Mouse (Mus musculus) heart, adult 18-20 months (tissue): Measurements from ENCODE around the gene Myo10. TPM values are rescaled to one million over a fixed set of nuclear protein-coding genes. Genes with fewer than 3 reads are reported as not detected.

Experiments used
- DNase-seq, 2 experiments: peaks; one replicate each; pipeline ENCODE4 v3.0.0; 2021 to 2022; ENCODE audit warnings: mixed read lengths in 1 of 2
- total RNA-seq, 2 experiments: library from RNA; stranded (reverse); gene quantifications; 2 replicates each; pipeline ENCODE4 v1.2.3; 2021

The Myo10 gene
- total RNA-seq, 2 experiments from 2014 or later, result 56.9 to 65.1 TPM

DNA sequence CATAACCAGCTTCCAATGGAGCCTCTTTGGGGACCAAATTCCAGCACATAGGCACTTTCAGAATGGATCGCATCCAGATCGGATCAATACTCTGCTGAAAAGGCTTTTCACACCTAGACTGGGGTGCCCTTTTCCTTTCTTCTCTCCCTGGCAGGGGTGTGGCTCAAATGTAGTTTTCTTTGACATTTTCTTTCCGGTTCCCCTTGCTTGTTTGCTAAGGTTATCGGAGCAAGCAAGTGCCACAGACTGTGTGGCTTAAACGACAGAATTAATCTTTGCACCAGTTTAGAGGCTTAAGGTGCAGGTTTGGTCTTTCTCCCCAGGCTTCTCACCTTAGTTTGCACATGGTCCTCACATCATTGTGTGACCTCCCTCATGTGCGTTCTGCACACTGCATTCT is 11.1 kb upstream of the Myo10 start:
- DNase-seq, result no peak

DNA sequence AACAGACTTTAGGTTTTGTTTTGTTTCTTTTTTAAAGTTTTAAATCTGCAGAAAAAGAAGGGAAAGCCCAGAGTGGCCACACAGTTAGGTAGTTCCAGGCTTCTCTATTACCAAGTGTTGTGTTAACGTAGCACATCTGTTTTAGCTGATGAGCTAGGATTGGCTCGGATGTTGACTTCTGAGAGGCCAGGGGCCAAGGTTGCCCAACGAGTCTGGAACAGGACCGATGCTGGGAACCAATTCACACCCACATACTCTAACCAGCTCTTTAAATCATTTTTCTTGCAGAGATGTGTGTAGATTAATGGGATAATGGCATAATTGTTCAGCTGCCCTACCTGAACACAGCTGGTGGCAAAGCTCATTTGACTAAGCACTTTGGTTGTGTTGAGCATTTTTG is 1.8 kb upstream of the Myo10 start:
- DNase-seq, result no peak

DNA sequence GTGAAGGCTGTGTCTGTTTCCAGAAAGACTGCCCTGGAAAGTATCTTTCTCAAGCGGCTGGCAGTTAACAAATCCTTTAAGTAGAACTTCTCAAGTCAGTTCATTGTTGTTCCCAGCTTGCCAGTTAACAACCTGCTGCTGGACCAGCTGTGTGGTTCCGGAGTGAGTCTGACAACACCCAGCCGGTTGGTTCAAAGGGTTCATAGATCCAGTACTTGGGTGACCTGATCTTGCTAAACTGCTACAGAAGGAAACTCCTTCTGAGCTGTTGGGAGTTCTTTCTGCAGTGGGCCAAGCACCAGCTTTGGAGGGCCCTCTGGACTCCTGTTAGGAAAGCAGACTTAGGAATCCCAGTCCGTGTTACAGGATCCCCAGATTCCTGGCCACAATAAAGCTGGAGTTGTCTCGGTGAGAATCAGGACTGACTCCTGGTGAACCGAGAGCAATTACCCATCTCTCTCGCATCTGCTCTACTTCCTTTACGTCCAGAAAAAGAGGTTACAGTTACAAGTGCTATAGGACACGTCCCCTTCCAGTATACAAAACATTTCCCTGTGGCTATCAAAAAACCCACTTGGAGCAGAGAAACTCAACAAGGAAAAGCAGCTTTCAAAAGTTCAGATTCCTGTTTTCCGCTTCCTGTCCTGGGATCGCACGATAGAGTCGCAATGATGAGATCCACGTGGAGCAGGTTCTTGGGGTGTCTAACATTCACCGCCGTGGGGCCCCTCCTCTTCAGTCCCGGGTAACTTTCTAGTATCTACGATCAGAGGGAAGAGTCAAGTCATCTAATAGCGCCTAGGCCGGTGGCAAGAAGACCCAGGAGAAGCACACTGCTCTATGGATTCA is 750 bp upstream of the Myo10 start:
- DNase-seq, result peak in 1 of 2 experiments; percentile 33

DNA sequence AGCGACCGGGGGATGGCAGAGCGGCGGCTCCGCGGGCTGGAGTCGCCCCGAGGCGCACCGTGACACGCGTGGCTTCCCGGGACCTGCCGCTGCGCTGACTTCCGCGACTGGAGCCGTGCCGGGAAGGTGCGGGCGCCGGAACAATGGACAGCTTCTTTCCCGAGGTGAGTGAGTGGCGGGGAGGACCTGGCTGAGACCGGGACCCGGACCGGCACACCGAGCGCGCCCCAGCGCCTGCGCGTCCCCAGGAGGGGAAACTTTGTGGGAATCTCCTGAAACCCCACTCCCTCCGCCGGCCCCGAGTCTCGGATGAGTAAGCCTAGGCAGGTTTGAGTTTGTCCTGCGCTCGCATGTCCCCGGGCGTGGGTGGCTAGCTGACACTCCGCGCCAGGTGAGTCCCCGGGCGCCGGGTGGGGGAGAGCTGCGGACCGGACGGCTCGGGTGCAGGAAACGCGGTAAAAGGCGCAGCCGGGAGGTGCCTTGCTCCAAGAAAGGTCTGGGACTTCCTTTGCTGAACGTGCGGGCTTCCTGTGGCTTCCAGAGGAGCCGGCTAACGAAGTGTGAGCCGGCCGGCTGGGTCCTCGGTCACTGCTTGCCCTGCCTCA is 644 bp downstream of the Myo10 start:
- peak; percentile 62 to 72 for DNase-seq

DNA sequence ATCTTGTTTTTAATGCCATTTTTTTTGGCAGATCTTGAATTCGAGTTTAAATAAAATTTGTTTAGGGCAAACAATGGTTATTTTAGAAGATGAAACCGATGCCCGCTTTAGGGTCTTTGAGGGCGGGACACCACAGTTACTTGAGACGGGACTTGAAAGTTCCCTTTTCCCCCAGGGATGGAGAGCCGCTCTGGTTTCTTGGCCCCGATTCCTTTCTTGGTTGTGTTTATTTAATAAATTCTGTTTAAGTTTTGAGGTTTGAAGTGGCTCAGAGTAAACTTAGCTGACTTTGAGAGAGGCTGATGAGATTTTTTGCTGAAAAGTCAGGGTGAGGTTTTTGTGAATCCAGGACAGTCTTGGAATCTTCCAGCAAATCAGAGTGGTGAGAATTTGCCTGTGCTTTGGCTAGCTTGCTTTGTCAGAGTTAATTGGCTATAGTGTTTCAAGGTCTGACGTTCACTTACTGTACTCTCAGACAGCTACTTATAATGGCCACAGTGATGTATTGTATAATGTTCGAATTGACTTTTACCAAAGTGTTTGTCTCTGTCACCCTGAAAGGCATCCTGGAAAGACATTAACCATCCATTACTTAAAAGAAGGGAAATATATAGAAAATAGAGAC is 1.3 kb downstream of the Myo10 start:
- DNase-seq, result peak in 1 of 2 experiments; percentile 43

DNA sequence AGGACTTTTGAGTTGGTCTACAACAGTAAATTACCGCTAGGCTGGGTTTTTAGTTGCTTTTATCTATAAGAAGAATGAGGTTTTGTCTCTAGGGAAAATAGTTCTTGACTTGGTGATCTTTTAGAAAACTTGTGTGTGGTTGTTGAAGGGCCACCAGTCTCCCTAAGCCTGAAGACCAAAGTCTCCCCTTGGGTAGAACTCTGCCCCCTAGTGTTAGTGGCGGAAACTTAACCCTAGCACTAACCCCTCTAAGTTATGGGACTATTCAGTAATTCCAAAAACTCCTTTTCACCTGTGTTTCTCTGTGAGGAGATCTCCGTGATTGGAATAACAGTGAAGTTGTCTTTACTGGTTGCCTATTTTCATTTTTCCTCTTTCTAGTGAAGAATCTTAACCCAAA is 1.9 kb downstream of the Myo10 start:
- peak; percentile 55 to 63 for DNase-seq

DNA sequence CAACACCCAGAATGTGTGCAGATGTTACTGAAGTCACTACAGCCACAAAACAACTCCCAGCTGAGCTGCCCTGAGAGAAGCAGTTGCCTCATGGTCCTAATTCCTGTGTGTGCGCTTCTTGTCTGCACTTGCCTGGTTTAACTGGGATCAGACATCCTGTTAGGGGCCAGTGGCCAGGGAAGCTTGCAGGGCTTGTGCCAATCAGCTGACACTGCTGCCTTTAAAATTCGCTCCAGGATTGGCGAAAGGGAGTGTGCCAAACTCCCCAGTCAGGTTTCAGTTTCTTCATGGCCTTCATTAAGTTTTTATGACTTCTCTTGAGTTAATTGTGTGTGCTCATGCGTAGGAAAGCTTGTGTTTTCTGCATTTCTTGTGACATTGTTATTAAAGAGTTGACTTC is 3.1 kb downstream of the Myo10 start:
- DNase-seq, result peak; percentile 40 to 55

DNA sequence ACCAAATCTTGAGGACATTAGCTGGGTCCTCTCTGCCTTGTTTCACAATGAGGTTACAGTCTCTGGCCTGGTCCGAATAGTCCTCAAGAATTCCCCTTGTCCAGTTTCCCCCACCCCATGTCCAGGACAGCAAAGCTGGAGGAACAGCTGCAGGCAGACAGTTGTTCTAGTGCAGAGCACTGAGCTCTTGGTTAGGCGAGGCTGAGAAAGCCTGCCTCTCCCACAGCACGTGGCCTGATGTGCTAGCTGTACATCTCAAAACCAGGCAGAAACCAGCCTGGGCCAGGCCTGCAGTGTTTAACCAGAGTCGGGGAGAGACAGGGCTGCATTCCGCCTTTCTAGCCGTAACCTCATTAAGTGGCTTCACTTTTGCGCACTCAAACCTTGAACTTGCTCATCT is 4.7 kb downstream of the Myo10 start:
- no peak for DNase-seq

DNA sequence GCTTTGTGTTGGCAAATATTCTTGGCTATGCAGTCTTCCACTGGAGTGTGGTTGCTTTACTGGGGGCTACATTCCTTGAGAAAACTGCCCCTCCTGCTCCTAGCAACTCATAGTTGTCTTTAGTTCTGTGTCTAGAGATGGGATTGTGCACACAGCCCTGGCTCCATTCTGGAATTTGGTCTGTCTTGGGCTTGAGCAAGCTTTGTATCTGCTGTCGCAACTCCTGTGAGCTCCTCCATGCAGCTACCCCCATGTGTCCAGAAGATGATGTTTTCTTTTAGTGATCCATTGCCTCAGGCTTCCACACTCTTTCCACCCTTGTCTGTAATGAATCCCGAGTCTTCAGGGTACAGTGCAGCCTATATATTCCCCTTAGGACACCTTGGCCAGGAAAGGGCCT is 5.9 kb downstream of the Myo10 start:
- no peak for DNase-seq

DNA sequence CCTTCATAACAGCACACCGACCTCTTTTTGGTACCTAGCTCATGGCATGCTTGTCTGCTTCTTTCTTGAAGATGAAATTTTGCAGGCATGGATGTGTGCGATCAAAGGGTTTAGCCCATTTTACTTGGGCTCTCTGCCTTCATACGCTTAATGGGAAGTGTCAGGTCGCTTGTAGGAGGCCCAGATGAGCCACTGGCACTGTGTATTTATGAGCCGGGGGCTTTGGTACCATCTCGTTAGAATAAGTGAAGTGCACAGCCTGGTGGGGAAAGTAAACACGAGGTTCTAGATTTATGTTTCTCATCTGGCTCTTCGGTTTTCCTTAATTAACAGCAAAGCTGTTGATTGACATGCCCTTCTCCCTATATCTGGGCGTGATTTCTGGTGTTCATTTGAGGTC is 8.4 kb downstream of the Myo10 start:
- DNase-seq, result no peak

DNA sequence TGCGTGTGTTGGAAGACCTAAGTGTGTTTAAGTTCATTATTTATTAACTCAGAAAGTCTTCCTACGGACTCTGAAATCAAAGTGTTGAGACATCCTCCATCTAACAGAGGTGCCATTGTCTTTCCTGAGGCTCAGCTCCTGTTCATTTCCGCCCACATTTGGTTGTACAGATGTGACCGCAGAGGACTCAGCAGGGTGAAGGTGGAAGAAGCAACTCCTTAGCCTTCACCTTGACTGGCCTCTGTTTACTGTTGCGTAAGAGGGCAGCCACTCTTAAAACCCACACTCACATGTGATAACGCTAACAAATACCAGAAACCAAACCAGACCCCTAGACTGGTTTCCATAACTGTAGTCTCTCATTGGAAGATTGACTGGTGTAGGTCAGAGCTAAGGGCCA is 9.0 kb downstream of the Myo10 start:
- DNase-seq, result no peak

DNA sequence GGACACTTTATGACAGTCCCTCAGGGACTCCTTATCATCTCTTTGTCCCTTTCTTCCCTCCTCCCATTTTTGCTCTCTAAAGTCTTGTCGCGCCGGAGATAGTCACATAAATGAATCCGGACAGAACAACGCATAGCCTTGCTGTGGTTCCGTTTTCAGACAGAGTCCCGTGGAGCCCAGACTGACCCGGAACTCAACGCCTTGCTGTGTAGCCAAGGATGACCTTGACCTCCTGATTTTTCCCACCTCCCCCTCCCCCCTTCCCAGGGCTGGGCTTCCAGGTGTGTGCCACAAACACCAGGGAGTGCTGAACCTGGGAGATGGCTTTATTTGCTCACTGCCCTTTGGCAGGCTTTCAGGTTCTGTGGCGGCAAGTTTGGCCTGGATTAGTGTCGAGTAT is 10.6 kb downstream of the Myo10 start:
- peak; percentile 19 to 24 for DNase-seq

DNA sequence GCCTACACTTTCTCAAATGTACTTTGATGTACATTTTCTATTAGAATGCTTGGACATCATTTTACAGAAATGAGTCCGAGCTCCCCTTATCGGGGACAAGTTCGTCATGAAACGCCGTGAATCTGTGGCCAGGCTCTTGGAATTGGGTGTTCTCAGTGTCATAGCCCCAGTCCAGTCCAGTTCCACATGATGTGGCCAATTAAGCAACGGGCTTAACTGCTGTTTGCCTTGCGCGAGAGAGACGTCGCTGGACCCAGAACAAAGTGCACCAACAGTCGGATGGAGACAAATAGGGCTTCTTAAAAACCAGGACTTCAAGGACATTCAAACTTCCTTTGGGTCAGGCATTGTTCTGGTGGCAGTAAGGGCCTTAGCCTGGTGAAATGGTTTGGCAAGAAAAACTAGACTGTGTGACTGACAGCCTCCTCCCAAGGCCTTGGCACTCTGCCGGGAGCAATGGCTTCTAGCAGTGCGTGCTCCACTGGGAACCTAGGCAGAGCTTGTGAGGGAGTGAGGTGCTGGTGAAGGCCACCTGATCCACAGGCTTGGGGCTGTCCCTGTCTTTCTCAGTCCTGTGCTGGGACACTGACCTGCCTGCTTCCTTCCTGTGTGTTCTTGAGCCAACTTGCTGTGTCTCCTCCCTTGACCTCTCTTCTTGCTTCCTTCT is 11.5 kb downstream of the Myo10 start:
- DNase-seq, result peak; percentile 53 to 60

DNA sequence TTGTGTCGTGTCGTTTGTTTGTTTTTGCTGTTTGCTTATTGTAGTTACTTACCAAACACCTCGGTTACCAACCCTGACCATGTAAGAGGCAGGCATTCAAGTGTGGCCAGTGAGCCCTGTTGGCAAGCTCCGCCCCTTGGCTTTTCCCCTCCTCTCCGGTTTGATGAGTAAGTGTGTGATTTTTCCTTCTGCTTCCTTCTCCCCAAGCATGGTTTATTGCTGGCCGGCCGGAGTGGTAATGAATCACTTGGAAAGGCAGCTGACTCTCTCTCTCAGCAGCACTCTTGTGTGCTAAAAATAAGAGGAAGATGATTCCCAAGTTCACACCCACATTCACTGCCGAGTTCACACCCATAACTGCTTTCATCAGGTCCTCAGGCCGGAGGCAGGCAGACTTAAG is 15.4 kb downstream of the Myo10 start:
- peak; percentile 59 to 60 for DNase-seq

DNA sequence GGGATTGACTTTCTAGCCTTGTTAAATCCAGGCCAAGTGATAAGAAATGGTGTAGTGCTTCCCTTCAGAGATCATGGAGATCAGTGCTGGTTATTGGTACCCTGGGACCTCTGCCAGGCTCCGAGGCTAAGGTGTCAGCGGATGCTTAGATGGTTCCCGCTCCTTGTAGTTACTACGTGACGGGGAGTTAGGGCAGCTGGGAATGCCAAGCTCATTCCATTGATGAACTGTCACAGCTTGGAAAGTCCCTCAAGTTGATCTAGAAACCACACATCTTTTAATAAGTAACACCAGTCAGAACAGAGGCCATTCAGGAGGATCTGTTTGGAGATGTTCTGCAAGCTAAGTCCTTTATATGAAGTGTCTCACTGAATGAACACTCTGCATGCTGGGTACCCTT is 16.9 kb downstream of the Myo10 start:
- no peak for DNase-seq

DNA sequence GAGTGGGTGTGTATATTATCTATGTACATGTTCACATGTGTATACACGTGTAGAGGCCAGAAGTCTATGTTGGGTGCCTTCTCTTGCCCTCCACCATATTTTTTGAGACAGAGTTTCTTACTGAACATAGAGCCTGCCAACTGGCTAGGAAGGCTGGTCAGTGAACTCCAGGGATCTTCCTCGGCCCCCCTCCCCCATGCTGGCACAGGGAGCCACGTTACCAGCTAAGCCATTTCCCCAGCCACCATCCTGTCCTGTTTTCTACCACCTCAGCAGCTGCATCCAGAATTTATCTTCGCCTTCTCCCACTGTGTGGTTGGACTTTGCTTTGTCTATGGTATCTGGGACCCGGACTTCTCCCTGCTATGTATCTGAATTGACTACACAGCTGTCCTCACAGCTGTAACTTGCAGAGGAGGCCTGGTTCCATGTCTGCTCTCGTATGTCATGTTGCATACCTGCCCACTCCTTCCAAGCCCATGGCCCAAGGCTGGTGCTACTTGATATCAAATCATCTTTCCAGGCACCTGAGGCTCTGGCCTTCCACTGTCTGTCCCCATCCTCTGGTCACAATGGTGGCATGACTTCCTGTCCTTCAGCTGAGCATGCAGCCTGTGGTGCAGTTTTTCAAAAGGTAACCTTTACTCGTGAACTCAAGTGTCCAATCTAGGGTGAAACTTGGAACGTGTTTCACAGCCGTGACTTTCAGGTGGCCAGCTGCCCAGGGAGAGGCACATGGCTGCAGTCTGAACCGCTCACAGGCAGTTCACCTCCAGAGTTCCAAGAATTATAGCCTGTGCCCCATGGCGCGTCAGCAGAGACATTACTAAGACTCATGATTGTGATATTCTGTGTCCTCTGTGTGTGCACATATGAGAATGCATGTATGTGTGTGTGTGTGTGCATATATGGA is 18.8 kb downstream of the Myo10 start:
- DNase-seq, result peak; percentile 70 to 74

DNA sequence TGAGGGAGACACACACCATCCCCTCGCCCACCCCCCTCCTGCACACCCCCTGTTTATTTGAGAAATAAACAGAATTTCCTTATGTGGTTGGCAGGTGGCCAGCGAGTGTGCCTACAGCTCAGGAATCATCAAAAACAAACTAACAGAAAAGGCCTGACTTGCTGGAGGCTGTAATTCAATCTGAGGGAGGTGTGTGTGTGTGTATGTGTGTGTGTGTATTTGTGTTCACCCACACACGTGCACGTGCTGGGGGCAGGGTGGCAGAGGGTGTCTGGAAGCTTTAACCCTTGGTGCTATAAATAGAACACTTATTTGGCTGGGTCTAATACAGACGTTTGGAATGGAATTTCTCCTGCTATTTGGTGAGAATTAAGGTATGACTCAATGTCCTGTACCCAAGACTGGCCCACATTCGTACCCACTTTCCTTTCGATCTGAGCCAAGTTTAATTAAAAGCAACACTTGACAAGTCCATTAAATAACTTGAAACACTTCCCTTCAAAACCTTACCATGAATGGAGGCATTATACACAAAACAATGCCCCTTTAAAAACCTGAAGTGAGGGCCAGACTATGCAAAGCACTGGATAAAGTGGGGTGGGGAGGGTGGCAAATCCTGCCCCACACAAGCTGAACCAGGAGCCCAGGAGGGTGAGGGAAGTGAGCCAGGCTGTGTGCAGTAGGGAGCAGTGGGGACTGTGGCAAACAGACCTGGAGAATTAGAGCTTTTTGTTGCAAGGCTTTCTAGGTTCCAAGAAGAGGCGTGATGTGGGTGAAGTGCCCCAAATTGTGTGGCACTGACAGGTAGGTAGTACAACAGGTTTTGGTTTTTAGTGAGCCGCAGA is 20.1 kb downstream of the Myo10 start:
- DNase-seq, result peak in 1 of 2 experiments; percentile 42

DNA sequence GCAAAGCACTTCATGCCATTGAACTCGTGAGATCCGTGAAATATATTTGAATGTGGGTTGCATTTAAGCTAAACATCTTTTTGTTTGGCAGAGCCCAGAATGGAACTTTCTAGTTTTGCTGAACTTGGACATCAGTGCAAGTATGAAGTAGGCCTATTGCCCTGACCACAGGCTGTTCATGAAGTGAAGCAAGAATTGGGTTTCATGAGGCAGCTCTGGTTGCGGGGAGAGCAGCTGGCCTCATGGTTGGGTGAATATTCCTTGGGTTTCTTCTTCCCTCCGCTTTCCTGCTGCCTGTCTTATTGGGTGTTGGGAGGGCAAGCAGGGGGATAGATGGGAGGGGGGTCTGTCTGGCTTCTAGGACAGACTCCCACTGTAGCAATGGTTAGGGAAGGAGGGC is 23.5 kb downstream of the Myo10 start:
- DNase-seq, result no peak

DNA sequence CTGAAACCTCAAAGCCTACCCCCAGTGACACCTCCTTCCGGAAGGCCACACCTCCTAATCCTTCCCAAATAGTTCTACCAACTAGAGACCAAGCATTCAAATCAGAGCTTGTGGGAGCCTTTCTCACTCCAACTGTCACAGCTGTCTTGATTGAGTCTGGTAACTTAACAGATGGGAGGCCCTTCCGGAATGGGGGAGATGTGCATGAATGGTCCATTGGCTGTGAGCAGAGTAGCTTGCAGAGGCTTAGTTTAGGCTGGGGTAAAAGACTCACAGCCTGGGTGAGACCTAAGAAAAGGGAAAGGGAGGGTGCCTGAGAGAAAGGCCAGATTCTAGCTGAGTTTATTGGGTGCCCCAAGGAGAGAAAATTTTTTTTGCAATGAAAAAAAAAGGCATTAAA is 26.0 kb downstream of the Myo10 start:
- no peak for DNase-seq

DNA sequence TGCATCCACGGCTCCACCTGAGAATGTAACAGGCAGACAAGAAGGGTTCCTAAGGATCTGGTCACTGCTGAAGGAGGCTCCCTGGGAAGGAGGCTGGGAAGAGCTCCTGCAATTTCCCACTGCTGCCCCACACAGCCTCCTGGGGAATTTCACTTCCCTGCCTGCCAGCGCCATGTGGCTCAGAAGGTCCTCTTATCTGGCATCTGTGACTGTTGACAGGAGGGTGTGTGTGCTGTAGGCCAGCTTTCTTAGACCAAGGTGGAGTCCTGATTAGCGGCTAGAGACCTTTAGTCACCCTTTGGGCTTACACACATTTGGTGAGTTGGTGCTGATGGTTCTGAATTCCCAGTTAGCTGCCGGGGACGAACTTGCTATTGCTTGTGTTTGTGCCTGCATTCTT is 28.0 kb downstream of the Myo10 start:
- peak; percentile 41 to 61 for DNase-seq

DNA sequence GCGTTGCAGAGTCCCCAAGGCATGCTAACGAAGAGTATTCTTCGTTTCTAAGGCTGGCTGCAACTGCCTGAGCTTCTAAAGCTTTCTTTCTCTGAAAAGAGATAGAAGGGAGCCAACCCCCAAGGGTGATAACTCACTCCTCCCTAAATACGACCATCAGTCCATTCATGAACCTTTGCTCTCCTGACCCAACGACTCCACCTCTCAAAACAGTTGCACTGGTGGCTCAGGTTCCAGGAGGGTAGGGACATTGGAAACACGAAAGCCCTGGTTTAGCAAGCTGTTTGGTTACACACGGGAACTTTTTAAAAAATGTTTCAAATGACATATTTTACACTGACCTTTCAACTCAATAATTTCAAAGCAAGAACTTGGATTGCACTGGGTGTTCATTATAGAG is 29.5 kb downstream of the Myo10 start:
- DNase-seq, result no peak
